Mouse (Mus musculus): Measurements from ENCODE around the gene Gm38655. TPM values are rescaled to one million over a fixed set of nuclear protein-coding genes. Genes with fewer than 3 reads are reported as not detected.
"Not testable (repeated sequence)": the region's sequence is repeated elsewhere in the genome, so short reads cannot be mapped to it uniquely, and the experiment has no call there.

The Gm38655 gene
- polyA plus RNA-seq, 1 experiment from 2014 or later: not detected

DNA sequence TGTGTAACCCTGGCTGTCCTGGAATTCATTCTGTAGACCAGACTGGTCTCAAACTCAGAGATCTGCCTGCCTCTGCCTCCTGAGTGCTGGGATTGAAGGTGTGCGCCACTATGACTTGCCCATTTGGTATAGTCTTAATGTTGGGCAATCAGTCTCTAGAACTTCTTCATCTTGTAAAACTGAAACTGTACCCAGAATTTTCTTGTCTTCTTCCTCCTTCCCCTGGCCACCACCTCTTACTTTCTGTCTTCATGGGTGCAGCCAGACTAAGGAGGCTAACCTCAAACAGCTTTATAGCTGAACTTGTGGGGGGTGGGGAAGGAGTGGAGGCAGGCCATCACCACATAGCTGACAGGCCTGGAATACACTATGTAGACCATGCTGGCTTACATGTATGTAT lies 36.5 kb downstream of the Gm38655 start:
- Histone ChIP-seq H3K4me3 (replicated peaks; ENCODE audit: low read length) (no peak overlapping the region), H3K27me3 (replicated peaks; ENCODE audit: control insufficient read depth, insufficient read depth, low read length) (no peaks in the 10 kb centered on the region), H3K9me3 (ENCODE audit: control insufficient read depth, low read length) (no peaks in the 10 kb centered on the region), H3K36me3 (ENCODE audit: control insufficient read depth, insufficient read depth) (no peaks in the 10 kb centered on the region), H3K4me1 (replicated peaks; ENCODE audit: control insufficient read depth, insufficient read depth, low read length) (peaks cover 9% of the 10 kb centered on the region), H3K9ac (replicated peaks; ENCODE audit: low read depth, low read length) (no peak overlapping the region), H3K27ac (ENCODE audit: low read length) (no peak overlapping the region), H3K4me2 (ENCODE audit: low read length) (no peak overlapping the region)
- ATAC-seq: no peak
- 100% methylated on average over 1 of the region's 1 CpGs for WGBS

DNA sequence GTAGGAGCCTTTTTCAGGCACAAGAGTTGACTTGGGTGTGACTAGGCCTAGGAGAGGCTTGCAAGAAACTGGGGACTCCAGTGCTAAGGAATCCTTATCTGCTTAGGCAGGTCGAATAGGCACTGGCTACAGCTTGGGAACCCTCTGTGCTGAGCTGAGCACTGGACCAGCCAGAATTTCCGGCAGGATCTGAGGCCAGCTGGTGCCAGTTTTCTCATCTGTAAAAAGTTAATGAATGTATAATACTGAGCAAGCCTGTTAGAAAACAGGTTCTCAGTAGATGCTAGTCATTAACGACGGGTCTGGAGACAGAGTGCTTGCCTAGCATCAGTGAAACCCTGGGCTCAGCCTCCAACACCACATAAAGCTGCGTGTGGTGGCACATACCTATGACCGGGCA lies 39.6 kb downstream of the Gm38655 start:
- no peak overlapping the region for H3K4me2 ChIP-seq (ENCODE audit: low read length)
- WGBS: 90% methylated on average over 6 of the region's 6 CpGs
- no peaks in the 10 kb centered on the region for H3K27me3 ChIP-seq (replicated peaks; ENCODE audit: control insufficient read depth, insufficient read depth, low read length)
- H3K27ac ChIP-seq (ENCODE audit: low read length): no peak overlapping the region
- H3K9me3 ChIP-seq (ENCODE audit: control insufficient read depth, low read length): no peaks in the 10 kb centered on the region
- no peak for ATAC-seq
- H3K4me3 ChIP-seq (replicated peaks; ENCODE audit: low read length): no peak overlapping the region
- no peaks in the 10 kb centered on the region for H3K36me3 ChIP-seq (ENCODE audit: control insufficient read depth, insufficient read depth)
- no peak overlapping the region for H3K9ac ChIP-seq (replicated peaks; ENCODE audit: low read depth, low read length)
- H3K4me1 ChIP-seq (replicated peaks; ENCODE audit: control insufficient read depth, insufficient read depth, low read length): peaks cover 10% of the 10 kb centered on the region

DNA sequence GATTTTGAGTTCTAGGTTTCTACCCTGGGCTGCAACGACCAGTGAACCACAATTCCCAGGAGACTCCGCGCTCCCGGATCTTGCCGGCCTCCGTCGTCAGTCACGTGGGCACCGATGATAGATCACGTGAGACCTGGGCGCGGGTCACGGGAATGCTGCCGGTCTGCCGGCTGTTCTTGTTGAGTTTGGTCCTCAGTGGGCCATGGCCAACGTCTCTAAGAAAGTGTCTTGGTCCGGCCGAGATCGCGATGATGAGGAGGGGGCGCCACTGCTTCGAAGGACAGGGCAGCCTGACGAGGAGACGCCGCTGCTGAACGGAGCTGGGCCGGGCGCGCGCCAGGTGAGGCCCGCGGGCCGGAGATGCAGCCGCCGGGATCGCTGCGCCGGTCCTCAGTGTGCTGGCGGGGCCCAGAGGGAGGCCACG lies 42.0 kb downstream of the Gm38655 start, which contains the start of gene Clcn7:
Gene Clcn7 (plus strand): TSS at position 117 of the 424 bp plus-strand sequence.
- peak within 1 kb of the TSS; percentile 81 for H3K9ac ChIP-seq (replicated peaks; ENCODE audit: low read depth, low read length)
- 0% methylated on average over 40 of the region's 40 CpGs for WGBS
- no peaks in the 10 kb centered on the region for H3K36me3 ChIP-seq (ENCODE audit: control insufficient read depth, insufficient read depth)
- no peaks in the 10 kb centered on the region for H3K9me3 ChIP-seq (ENCODE audit: control insufficient read depth, low read length)
- no peaks in the 10 kb centered on the region for H3K27me3 ChIP-seq (replicated peaks; ENCODE audit: control insufficient read depth, insufficient read depth, low read length)
- ATAC-seq: peak; percentile 96
- H3K4me3 ChIP-seq (replicated peaks; ENCODE audit: low read length): peak within 1 kb of the TSS; percentile 92
- H3K4me2 ChIP-seq (ENCODE audit: low read length): peak within 1 kb of the TSS; percentile 82
- peaks cover 10% of the 10 kb centered on the region for H3K4me1 ChIP-seq (replicated peaks; ENCODE audit: control insufficient read depth, insufficient read depth, low read length)
- H3K27ac ChIP-seq (ENCODE audit: low read length): no peak within 1 kb of the TSS

DNA sequence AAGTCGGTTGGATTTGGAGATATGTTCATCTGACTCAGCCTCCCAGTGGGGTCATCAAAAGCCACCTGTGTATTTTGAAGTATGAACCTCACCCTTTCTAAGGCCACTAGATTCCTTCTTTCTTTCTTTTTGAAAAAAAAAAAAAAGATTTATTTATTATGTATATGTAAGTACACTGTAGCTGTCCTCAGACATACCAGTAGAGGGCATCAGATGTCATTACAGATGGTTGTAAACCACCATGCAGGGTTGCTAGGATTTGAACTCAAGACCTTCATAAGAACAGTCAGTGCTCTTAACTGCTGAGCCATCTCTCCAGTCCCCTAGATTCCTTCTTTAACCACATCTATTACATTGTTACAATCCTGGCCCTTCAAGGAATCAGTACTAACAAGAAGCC lies 45.2 kb downstream of the Gm38655 start:
- H3K9me3 ChIP-seq (ENCODE audit: control insufficient read depth, low read length): no peaks in the 10 kb centered on the region
- WGBS: 83% methylated on average over 1 of the region's 1 CpGs
- no peak overlapping the region for H3K4me3 ChIP-seq (replicated peaks; ENCODE audit: low read length)
- H3K36me3 ChIP-seq (ENCODE audit: control insufficient read depth, insufficient read depth): no peaks in the 10 kb centered on the region
- no peak overlapping the region for H3K27ac ChIP-seq (ENCODE audit: low read length)
- no peak for ATAC-seq
- no peaks in the 10 kb centered on the region for H3K27me3 ChIP-seq (replicated peaks; ENCODE audit: control insufficient read depth, insufficient read depth, low read length)
- no peak overlapping the region for H3K4me2 ChIP-seq (ENCODE audit: low read length)
- H3K9ac ChIP-seq (replicated peaks; ENCODE audit: low read depth, low read length): no peak overlapping the region
- peaks cover 10% of the 10 kb centered on the region for H3K4me1 ChIP-seq (replicated peaks; ENCODE audit: control insufficient read depth, insufficient read depth, low read length)

DNA sequence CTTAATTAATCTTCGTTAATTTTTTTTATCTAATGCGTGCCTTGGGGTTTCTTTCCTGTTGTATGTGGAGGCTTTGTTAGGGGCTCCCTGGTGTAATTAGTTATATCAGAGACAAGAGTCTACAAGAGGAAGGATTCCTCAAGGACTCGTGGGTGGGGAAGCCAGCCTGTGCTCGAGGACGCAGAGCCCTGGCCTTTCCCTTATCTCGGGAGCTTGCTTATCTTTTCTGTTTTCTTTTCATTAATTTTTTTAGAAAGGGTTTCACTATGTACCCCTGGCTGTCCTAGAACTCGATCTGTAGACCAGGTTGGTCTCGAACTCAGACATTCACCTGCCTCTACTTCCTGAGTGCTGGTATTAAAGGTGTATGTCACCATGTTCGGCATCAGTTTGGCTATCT lies 47.6 kb downstream of the Gm38655 start:
- Histone ChIP-seq H3K4me2 (ENCODE audit: low read length) (no peak overlapping the region), H3K36me3 (ENCODE audit: control insufficient read depth, insufficient read depth) (no peaks in the 10 kb centered on the region), H3K4me3 (replicated peaks; ENCODE audit: low read length) (no peak overlapping the region), H3K9ac (replicated peaks; ENCODE audit: low read depth, low read length) (no peak overlapping the region), H3K9me3 (ENCODE audit: control insufficient read depth, low read length) (no peaks in the 10 kb centered on the region), H3K27ac (ENCODE audit: low read length) (no peak overlapping the region), H3K27me3 (replicated peaks; ENCODE audit: control insufficient read depth, insufficient read depth, low read length) (no peaks in the 10 kb centered on the region; the same call in 1 of the 2 replicates), H3K4me1 (replicated peaks; ENCODE audit: control insufficient read depth, insufficient read depth, low read length) (no peaks in the 10 kb centered on the region)
- ATAC-seq: no peak
- WGBS: 68% methylated on average over 9 of the region's 9 CpGs

DNA sequence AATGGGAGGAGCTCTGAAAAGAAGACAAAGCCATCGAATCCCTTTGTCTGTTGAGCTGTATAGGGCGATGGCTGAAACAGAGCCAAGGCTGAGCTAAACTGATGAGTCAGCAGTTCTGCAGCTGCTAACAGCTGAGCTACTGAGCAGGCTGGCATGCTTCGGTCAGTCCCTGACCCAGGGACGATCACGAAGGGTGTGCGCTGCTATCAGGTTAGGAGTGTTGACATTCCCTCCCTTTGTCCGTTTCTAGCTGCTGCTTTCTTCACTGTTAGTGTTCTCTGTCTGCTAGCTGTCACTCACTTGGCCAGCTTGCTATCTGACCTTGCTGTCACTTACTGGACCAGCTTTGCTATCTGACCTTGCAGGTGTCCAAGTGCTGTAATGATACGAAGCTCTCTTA lies 48.2 kb downstream of the Gm38655 start:
- H3K9me3 ChIP-seq (ENCODE audit: control insufficient read depth, low read length): no peaks in the 10 kb centered on the region
- H3K4me1 ChIP-seq (replicated peaks; ENCODE audit: control insufficient read depth, insufficient read depth, low read length): no peaks in the 10 kb centered on the region
- H3K27ac ChIP-seq (ENCODE audit: low read length): no peak overlapping the region
- H3K36me3 ChIP-seq (ENCODE audit: control insufficient read depth, insufficient read depth): no peaks in the 10 kb centered on the region
- no peak overlapping the region for H3K9ac ChIP-seq (replicated peaks; ENCODE audit: low read depth, low read length)
- no peak overlapping the region for H3K4me2 ChIP-seq (ENCODE audit: low read length)
- H3K4me3 ChIP-seq (replicated peaks; ENCODE audit: low read length): no peak overlapping the region
- H3K27me3 ChIP-seq (replicated peaks; ENCODE audit: control insufficient read depth, insufficient read depth, low read length): no peaks in the 10 kb centered on the region; the same call in 1 of the 2 replicates
- 57% methylated on average over 8 of the region's 8 CpGs for WGBS
- ATAC-seq: no peak

DNA sequence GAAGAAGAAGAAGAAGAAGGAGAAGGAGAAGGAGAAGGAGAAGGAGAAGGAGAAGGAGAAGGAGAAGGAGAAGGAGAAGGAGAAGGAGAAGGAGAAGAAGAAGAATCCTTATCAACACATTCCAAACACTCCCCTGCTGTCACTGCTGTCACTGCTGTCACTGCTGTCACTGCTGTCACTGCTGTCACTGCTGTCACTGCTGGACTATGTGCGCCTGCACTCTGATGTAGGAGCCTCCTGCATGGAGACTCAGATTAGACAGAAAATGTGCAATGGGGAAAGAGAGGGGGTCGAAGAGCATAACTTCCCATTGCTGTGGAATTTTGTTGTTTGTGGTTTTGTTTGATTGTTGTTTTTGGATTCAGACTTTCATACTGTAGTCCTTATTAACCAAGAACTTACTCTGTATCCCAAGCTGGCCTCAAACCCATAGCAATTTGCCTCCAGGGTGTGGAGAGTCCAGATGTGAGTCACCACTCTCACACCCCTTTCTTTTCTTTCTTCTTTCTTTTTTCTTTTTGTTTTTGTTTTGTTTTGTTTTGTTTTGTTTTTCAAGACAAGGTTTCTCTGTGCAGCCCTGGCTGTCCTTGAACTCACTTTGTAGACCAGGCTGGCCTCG lies 49.7 kb downstream of the Gm38655 start:
- 72% methylated on average over 3 of the region's 3 CpGs for WGBS

DNA sequence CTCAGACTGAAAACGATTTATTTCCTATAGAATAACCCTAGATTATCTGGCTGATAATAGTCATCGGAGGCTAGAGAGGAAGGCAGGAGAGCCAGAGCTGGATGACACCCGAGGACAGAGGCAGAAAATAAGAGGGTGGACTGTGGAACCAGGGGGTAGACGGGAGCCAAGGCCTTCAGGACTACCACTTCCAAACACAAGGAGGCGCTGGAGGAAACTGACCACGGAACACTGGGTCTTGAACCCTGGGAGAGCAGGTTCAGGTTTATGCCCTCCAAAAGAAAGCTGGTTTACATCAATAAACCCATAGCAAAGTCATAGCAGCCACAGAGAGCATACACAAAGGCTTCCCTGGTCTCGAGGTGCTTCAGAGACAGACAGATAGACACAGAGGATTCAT lies 51.3 kb downstream of the Gm38655 start:
- 28% methylated on average over 7 of the region's 7 CpGs for WGBS
- Histone ChIP-seq H3K9ac (replicated peaks; ENCODE audit: low read depth, low read length) (no peak overlapping the region), H3K27ac (ENCODE audit: low read length) (no peak overlapping the region), H3K27me3 (replicated peaks; ENCODE audit: control insufficient read depth, insufficient read depth, low read length) (no peaks in the 10 kb centered on the region; the same call in 1 of the 2 replicates), H3K36me3 (ENCODE audit: control insufficient read depth, insufficient read depth) (no peaks in the 10 kb centered on the region), H3K4me2 (ENCODE audit: low read length) (no peak overlapping the region), H3K4me1 (replicated peaks; ENCODE audit: control insufficient read depth, insufficient read depth, low read length) (no peaks in the 10 kb centered on the region), H3K9me3 (ENCODE audit: control insufficient read depth, low read length) (no peaks in the 10 kb centered on the region), H3K4me3 (replicated peaks; ENCODE audit: low read length) (no peak overlapping the region)
- ATAC-seq: no peak

More for the DNA sequence above, 49.7 kb downstream of the Gm38655 start:
- H3K4me3 ChIP-seq (replicated peaks; ENCODE audit: low read length); ATAC-seq; H3K9me3 ChIP-seq (ENCODE audit: control insufficient read depth, low read length); H3K36me3 ChIP-seq (ENCODE audit: control insufficient read depth, insufficient read depth); H3K4me1 ChIP-seq (replicated peaks; ENCODE audit: control insufficient read depth, insufficient read depth, low read length); H3K4me2 ChIP-seq (ENCODE audit: low read length); H3K9ac ChIP-seq (replicated peaks; ENCODE audit: low read depth, low read length); H3K27ac ChIP-seq (ENCODE audit: low read length); H3K27me3 ChIP-seq (replicated peaks; ENCODE audit: control insufficient read depth, insufficient read depth, low read length): not testable (repeated sequence)
